Mouse (Mus musculus) lung, embryonic 15.5 days (tissue): Measurements from ENCODE around the gene Arrb1. TPM values are rescaled to one million over a fixed set of nuclear protein-coding genes. Genes with fewer than 3 reads are reported as not detected.
"Not testable (repeated sequence)": the region's sequence is repeated elsewhere in the genome, so short reads cannot be mapped to it uniquely, and the experiment has no call there.

ENCODE experiments used
- ATAC-seq: fragments of 200-750 bp; cut with Nextera tagmentation; 2 replicates; pipeline ENCODE4 v1.8.0; 2017; ENCODE audit warnings: moderate number of reproducible peaks, borderline replicate concordance; ENCODE audit not compliant: low FRiP score, low TSS enrichment; ENCODE audit errors: extremely low read depth
- H3K27ac ChIP-seq: fragments of 300-500 bp; sonication (generic); 2 replicates; pipeline ENCODE4 v1.5.1; 2015; ENCODE audit warnings: moderate library complexity, mild to moderate bottlenecking, inconsistent platforms
- H3K27me3 ChIP-seq: fragments of 300-500 bp; sonication (generic); 2 replicates; pipeline ENCODE4 v1.6.1; 2015; ENCODE audit warnings: inconsistent platforms
- H3K36me3 ChIP-seq: fragments of 300-500 bp; sonication (generic); 2 replicates; pipeline ENCODE4 v1.6.1; 2015; ENCODE audit warnings: inconsistent platforms
- H3K4me1 ChIP-seq: fragments of 300-500 bp; sonication (generic); 2 replicates; pipeline ENCODE4 v1.6.1; 2015; ENCODE audit warnings: inconsistent platforms
- H3K4me2 ChIP-seq: fragments of 300-500 bp; sonication (generic); 2 replicates; pipeline ENCODE4 v1.6.1; 2015; ENCODE audit warnings: inconsistent platforms, mild to moderate bottlenecking, moderate library complexity
- H3K4me3 ChIP-seq: fragments of 300-500 bp; sonication (generic); 2 replicates; pipeline ENCODE4 v1.5.1; 2015; ENCODE audit warnings: mild to moderate bottlenecking, inconsistent platforms
- H3K9ac ChIP-seq: fragments of 300-500 bp; sonication (generic); 2 replicates; pipeline ENCODE4 v1.6.1; 2015; ENCODE audit warnings: inconsistent platforms
- H3K9me3 ChIP-seq: fragments of 300-500 bp; sonication (generic); 2 replicates; pipeline ENCODE4 v1.6.1; 2016; ENCODE audit warnings: inconsistent platforms
- WGBS: fragments of 180-500 bp; shearing (Covaris S2); methylation state at CpG from one replicate; pipeline ENCODE4 v1.1.7; 2015; 5-methylcytosine and 5-hydroxymethylcytosine counted together
- polyA plus RNA-seq: library from polyadenylated mRNA; unstranded; fragments of >200 nt; fragmentation: Nextera tagmentation; extraction: Ambion mirVana; gene quantifications from 2 replicates; pipeline ENCODE4 v1.2.1, GENCODE M21; 2015

Arrb1 gene
- 16.1 and 17.5 TPM in 2 replicates for polyA plus RNA-seq

GRCm38 (mm10) chr7:99534901-99535735, at the start of gene Arrb1:
Gene Arrb1, plus strand, starts transcription at chr7:99535466.
- Histone ChIP-seq H3K9ac (peak within 1 kb of the TSS; percentile 97), H3K4me3 (peak within 1 kb of the TSS; percentile 86), H3K36me3 (no peaks in the 10 kb centered on the region), H3K9me3 (no peaks in the 10 kb centered on the region), H3K4me2 (peak within 1 kb of the TSS; percentile 94), H3K27ac (peak within 1 kb of the TSS; percentile 97), H3K27me3 (no peaks in the 10 kb centered on the region), H3K4me1 (peaks cover 51% of the 10 kb centered on the region)
- peak; percentile 86 for ATAC-seq
- WGBS, result under 1% methylated on average over 53 of the region's 68 CpGs

GRCm38 (mm10) chr7:99489708-99490107, 45.6 kb upstream of the Arrb1 start:
- Histone ChIP-seq H3K4me1 (no peaks in the 10 kb centered on the region), H3K4me2 (no peak overlapping the region), H3K4me3 (no peak overlapping the region), H3K9ac (no peak overlapping the region), H3K27me3 (no peaks in the 10 kb centered on the region), H3K9me3 (peaks cover 2% of the 10 kb centered on the region; the same call in 1 of the 2 replicates), H3K27ac (no peak overlapping the region), H3K36me3 (no peaks in the 10 kb centered on the region)
- WGBS, result 63% methylated on average over 5 of the region's 5 CpGs
- no peak for ATAC-seq

GRCm38 (mm10) chr7:99499128-99499527, 36.1 kb upstream of the Arrb1 start:
- Histone ChIP-seq H3K9me3 (no peaks in the 10 kb centered on the region), H3K9ac (no peak overlapping the region), H3K4me2 (no peak overlapping the region), H3K4me3 (no peak overlapping the region), H3K4me1 (peaks cover 5% of the 10 kb centered on the region; the same call in 1 of the 2 replicates), H3K36me3 (no peaks in the 10 kb centered on the region), H3K27me3 (no peaks in the 10 kb centered on the region), H3K27ac (no peak overlapping the region)
- no peak for ATAC-seq
- WGBS, result 34% methylated on average over 1 of the region's 1 CpGs

GRCm38 (mm10) chr7:99500201-99500600, 35.1 kb upstream of the Arrb1 start:
- H3K9me3 ChIP-seq, result no peaks in the 10 kb centered on the region

GRCm38 (mm10) chr7:99500655-99501054, 34.6 kb upstream of the Arrb1 start:
- Histone ChIP-seq H3K4me3 (no peak overlapping the region), H3K9me3 (no peaks in the 10 kb centered on the region), H3K4me2 (no peak overlapping the region), H3K36me3 (no peaks in the 10 kb centered on the region), H3K27ac (peak overlapping the region; percentile 35), H3K4me1 (peaks cover 5% of the 10 kb centered on the region; the same call in 1 of the 2 replicates), H3K9ac (no peak overlapping the region), H3K27me3 (no peaks in the 10 kb centered on the region)
- WGBS, result 20% methylated on average over 5 of the region's 5 CpGs
- ATAC-seq, result 0 out of 2 replicates have a peak, but pooled peaks have one; percentile 69

More at GRCm38 (mm10) chr7:99500201-99500600, 35.1 kb upstream of the Arrb1 start:
- Histone ChIP-seq H3K27me3 (no peaks in the 10 kb centered on the region), H3K27ac (peak overlapping the region; percentile 19; the same call in 1 of the 2 replicates), H3K9ac (no peak overlapping the region), H3K4me1 (peaks cover 5% of the 10 kb centered on the region; the same call in 1 of the 2 replicates), H3K4me2 (no peak overlapping the region), H3K4me3 (no peak overlapping the region), H3K36me3 (no peaks in the 10 kb centered on the region)
- peak; percentile 87; the same call in 1 of the 2 replicates for ATAC-seq
- WGBS, result 6% methylated on average over 8 of the region's 8 CpGs

- no peaks in the 10 kb centered on the region for H3K36me3 ChIP-seq
- H3K27ac ChIP-seq, result no peak overlapping the region
- peaks cover 5% of the 10 kb centered on the region; the same call in 1 of the 2 replicates for H3K4me1 ChIP-seq
- H3K27me3 ChIP-seq, result no peaks in the 10 kb centered on the region
- H3K4me2 ChIP-seq, result no peak overlapping the region
- no peaks in the 10 kb centered on the region for H3K9me3 ChIP-seq
- WGBS, result 44% methylated on average over 1 of the region's 1 CpGs
- no peak overlapping the region for H3K4me3 ChIP-seq
- ATAC-seq, result no peak
- H3K9ac ChIP-seq, result no peak overlapping the region
These were observed 34.1 kb upstream of the Arrb1 start for GRCm38 (mm10) chr7:99501148-99501547.

GRCm38 (mm10) chr7:99504556-99504955, 30.7 kb upstream of the Arrb1 start:
- Histone ChIP-seq H3K27me3 (no peaks in the 10 kb centered on the region), H3K9ac (no peak overlapping the region), H3K36me3 (no peaks in the 10 kb centered on the region), H3K4me3 (no peak overlapping the region), H3K27ac (no peak overlapping the region), H3K4me1 (peaks cover 5% of the 10 kb centered on the region; the same call in 1 of the 2 replicates), H3K9me3 (no peaks in the 10 kb centered on the region), H3K4me2 (no peak overlapping the region)
- no peak for ATAC-seq

- H3K4me3 ChIP-seq, H3K4me2 ChIP-seq, H3K36me3 ChIP-seq, ATAC-seq, H3K27me3 ChIP-seq, H3K4me1 ChIP-seq, H3K9ac ChIP-seq, H3K9me3 ChIP-seq, H3K27ac ChIP-seq: not testable (repeated sequence)
- 12% methylated on average over 2 of the region's 2 CpGs for WGBS
These were observed 27.1 kb upstream of the Arrb1 start for GRCm38 (mm10) chr7:99508187-99508586.

GRCm38 (mm10) chr7:99510087-99510501, 25.2 kb upstream of the Arrb1 start:
- Histone ChIP-seq H3K9me3 (no peaks in the 10 kb centered on the region), H3K4me1 (peaks cover 7% of the 10 kb centered on the region), H3K27ac (no peak overlapping the region), H3K27me3 (no peaks in the 10 kb centered on the region), H3K36me3 (no peaks in the 10 kb centered on the region), H3K4me2 (no peak overlapping the region), H3K4me3 (no peak overlapping the region), H3K9ac (no peak overlapping the region)
- ATAC-seq, result peak; percentile 31; the same call in 1 of the 2 replicates
- 8% methylated on average over 8 of the region's 8 CpGs for WGBS

- Histone ChIP-seq H3K4me1 (peaks cover 10% of the 10 kb centered on the region), H3K9me3 (no peaks in the 10 kb centered on the region), H3K9ac (no peak overlapping the region), H3K4me3 (no peak overlapping the region), H3K27me3 (no peaks in the 10 kb centered on the region), H3K27ac (no peak overlapping the region), H3K4me2 (no peak overlapping the region), H3K36me3 (no peaks in the 10 kb centered on the region)
- ATAC-seq, result no peak
- WGBS, result 64% methylated on average over 9 of the region's 9 CpGs
These were observed 19.0 kb upstream of the Arrb1 start for GRCm38 (mm10) chr7:99516092-99516813.

- 58% methylated on average over 3 of the region's 3 CpGs for WGBS
- no peak overlapping the region for H3K27ac ChIP-seq
- no peaks in the 10 kb centered on the region for H3K9me3 ChIP-seq
- no peak overlapping the region for H3K4me2 ChIP-seq
- H3K36me3 ChIP-seq, result no peaks in the 10 kb centered on the region
- no peak overlapping the region for H3K9ac ChIP-seq
- no peaks in the 10 kb centered on the region for H3K27me3 ChIP-seq
- no peak overlapping the region for H3K4me3 ChIP-seq
- H3K4me1 ChIP-seq, result peaks cover 10% of the 10 kb centered on the region
- no peak for ATAC-seq
These were observed 18.5 kb upstream of the Arrb1 start for GRCm38 (mm10) chr7:99516814-99517157.
